Comparison of ENCODE assay signal across 8 mouse cellular contexts in the genomic region with DNA sequence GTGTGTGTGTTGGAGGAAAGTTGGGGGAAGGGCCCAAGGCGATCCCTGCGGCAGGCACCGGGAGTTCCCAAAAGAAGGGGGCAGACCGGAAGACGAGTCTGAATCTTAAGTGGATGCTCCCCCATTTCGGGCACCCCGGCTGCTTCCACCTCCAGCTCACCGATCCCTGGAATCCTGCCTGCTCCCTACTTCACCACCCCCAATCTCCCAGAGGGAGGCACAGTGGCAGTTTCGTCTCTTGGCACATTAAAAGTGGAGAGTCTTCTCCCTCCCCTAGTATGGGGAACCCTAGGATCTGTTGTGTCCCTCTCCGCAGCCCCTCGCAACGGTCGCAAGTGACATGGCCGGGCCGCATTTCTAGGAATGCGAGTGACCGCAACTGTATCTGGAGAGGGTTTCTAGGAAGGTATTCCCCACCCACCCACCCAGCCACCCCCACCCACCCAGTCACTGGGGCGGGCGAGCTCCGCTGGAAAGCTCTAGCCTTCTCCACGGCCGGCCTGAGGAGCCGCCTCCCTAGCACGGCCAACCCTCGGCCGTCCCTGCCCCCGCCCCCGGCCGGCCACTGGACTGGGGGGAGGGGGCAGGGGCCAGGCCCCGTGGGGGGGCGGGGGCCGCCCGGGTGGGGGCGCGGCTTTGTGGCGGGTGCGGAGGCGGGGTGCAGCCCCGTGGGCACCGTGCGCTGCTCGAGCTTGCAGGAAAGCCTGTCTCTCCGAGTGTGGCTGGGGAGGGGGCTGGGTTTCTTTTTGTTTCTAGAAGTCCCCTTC.
DNase-seq lines count a peak whose midpoint lies in the region; ATAC-seq lines count a peak whose summit lies in the region.

No protein-coding gene starts in this region.

- peak overlapping the region; percentile 74 for H3K4me3 ChIP-seq in intestine, embryonic 14.5 days (ENCODE audit: low read depth, low read length)
- peak overlapping the region; percentile 86 for H3K4me3 ChIP-seq in liver, embryonic 11.5 days (ENCODE audit: low read depth, low read length)
- peak overlapping the region; percentile 63 for H3K4me3 ChIP-seq in neural tube, embryonic 12.5 days

- intact Hi-C loops in gastrocnemius, postnatal 36 days (cut with DNase I), result loop anchor here (5.0 kb wide), 2 partner anchors 85 to 135 kb away; no protein-coding TSS in a partner anchor

- ATAC-seq in intestine, embryonic 14.5 days (replicated peaks; ENCODE audit: low FRiP score, low TSS enrichment, low read depth), result peak; percentile 68
- peak; percentile 48 for ATAC-seq in liver, embryonic 11.5 days (replicated peaks; ENCODE audit: low FRiP score)
- peak; percentile 61 for ATAC-seq in neural tube, embryonic 12.5 days (ENCODE audit: low FRiP score, low read depth)

- WGBS in intestine, embryonic 14.5 days, result under 1% methylated on average over 36 of the region's 43 CpGs
- under 1% methylated on average over 31 of the region's 43 CpGs for WGBS in liver, embryonic 11.5 days
- under 1% methylated on average over 40 of the region's 43 CpGs for WGBS in neural tube, embryonic 12.5 days

- peak overlapping the region; percentile 64 for H3K9ac ChIP-seq in intestine, embryonic 14.5 days (ENCODE audit: low read length)
- peak overlapping the region; percentile 85 for H3K9ac ChIP-seq in liver, embryonic 11.5 days (ENCODE audit: low read depth, low read length)
- H3K9ac ChIP-seq in neural tube, embryonic 12.5 days, result peak overlapping the region; percentile 70

- H3K4me1 ChIP-seq in intestine, embryonic 14.5 days (replicated peaks; ENCODE audit: control insufficient read depth, insufficient read depth, low read length), result peaks cover 4% of the 10 kb centered on the region; the same call in 1 of the 2 replicates
- peaks cover 15% of the 10 kb centered on the region for H3K4me1 ChIP-seq in liver, embryonic 11.5 days (replicated peaks; ENCODE audit: control insufficient read depth, insufficient read depth, low read length)
- peaks cover 9% of the 10 kb centered on the region; the same call in 1 of the 2 replicates for H3K4me1 ChIP-seq in neural tube, embryonic 12.5 days

- H3K9me3 ChIP-seq in intestine, embryonic 14.5 days (ENCODE audit: control insufficient read depth, low read length), result no peaks in the 10 kb centered on the region
- H3K9me3 ChIP-seq in liver, embryonic 11.5 days (ENCODE audit: control insufficient read depth, low read length), result no peaks in the 10 kb centered on the region
- H3K9me3 ChIP-seq in neural tube, embryonic 12.5 days, result no peaks in the 10 kb centered on the region

- H3K36me3 ChIP-seq in intestine, embryonic 14.5 days (ENCODE audit: control insufficient read depth, insufficient read depth, low read length), result no peaks in the 10 kb centered on the region
- no peaks in the 10 kb centered on the region for H3K36me3 ChIP-seq in liver, embryonic 11.5 days (ENCODE audit: control insufficient read depth, insufficient read depth, low read length)
- H3K36me3 ChIP-seq in neural tube, embryonic 12.5 days, result no peaks in the 10 kb centered on the region

- peak; percentile 6 for DNase-seq in thymus, postnatal 14 days
- DNase-seq in thymus, postnatal 10 days (ENCODE audit: low spot score in 2 of 2), result no peak
- peak; percentile 35 for DNase-seq in embryo, embryonic 10 days (ENCODE audit: low spot score)
- DNase-seq in gastrocnemius, postnatal 36 days, result peak; percentile 49 to 54
- peak; percentile 80 for DNase-seq in intestine, embryonic 14.5 days (ENCODE audit: low spot score)
- peak; percentile 62 for DNase-seq in liver, embryonic 11.5 days (ENCODE audit: low spot score)
- DNase-seq in urinary bladder, postnatal 36 days (ENCODE audit: low spot score in 2 of 2), result peak; percentile 31 to 50

- H3K4me2 ChIP-seq in intestine, embryonic 14.5 days (ENCODE audit: low read length), result peak overlapping the region; percentile 81
- H3K4me2 ChIP-seq in liver, embryonic 11.5 days, result peak overlapping the region; percentile 99
- H3K4me2 ChIP-seq in neural tube, embryonic 12.5 days (replicated peaks), result peak overlapping the region; percentile 96

- H3K27ac ChIP-seq in intestine, embryonic 14.5 days (ENCODE audit: low read depth), result no peak overlapping the region
- H3K27ac ChIP-seq in liver, embryonic 11.5 days (ENCODE audit: low read depth, low read length), result peak overlapping the region; percentile 70
- H3K27ac ChIP-seq in neural tube, embryonic 12.5 days, result no peak overlapping the region

- H3K27me3 ChIP-seq in intestine, embryonic 14.5 days (replicated peaks; ENCODE audit: control insufficient read depth, insufficient read depth, low read length), result peaks cover 17% of the 10 kb centered on the region
- no peaks in the 10 kb centered on the region; the same call in 1 of the 2 replicates for H3K27me3 ChIP-seq in liver, embryonic 11.5 days (replicated peaks; ENCODE audit: control insufficient read depth, insufficient read depth, low read length)
- peaks cover 53% of the 10 kb centered on the region for H3K27me3 ChIP-seq in neural tube, embryonic 12.5 days (replicated peaks)

Comparison
In these comparisons a context has a peak if more than half of its experiments do, and no peak if none do; other contexts are left out.
1. DNase-seq: peak in thymus, postnatal 14 days (single experiment), embryo, embryonic 10 days (single experiment), gastrocnemius, postnatal 36 days (2 of 2), intestine, embryonic 14.5 days (single experiment), liver, embryonic 11.5 days (single experiment) and urinary bladder, postnatal 36 days (2 of 2); none in thymus, postnatal 10 days (0 of 2).
2. Peak in every context shown above with its lines, with median percentiles within 50 percentile points of each other: ATAC-seq, H3K4me2 ChIP-seq, H3K4me3 ChIP-seq and H3K9ac ChIP-seq.